Mouse (Mus musculus): ENCODE data around the gene Hsd11b1.

GRCm38 (mm10) chr1:193310519-193311085 is 46.7 kb upstream of the Hsd11b1 start:
- TF ChIP-seq GATA1 (IDR thresholded peaks at IDR 0.05; ENCODE audit: low read length) (no peak), TAL1 (IDR thresholded peaks at IDR 0.05; ENCODE audit: low read length) (no peak)
